Mouse (Mus musculus): ENCODE measurements at regions not wholly inside any gene's neighbourhood (a gene's known extent, or its start where the extent isn't known, plus 50 kb on each side); places are given as distances from the start of the nearest gene placed in this dataset.

DNA sequence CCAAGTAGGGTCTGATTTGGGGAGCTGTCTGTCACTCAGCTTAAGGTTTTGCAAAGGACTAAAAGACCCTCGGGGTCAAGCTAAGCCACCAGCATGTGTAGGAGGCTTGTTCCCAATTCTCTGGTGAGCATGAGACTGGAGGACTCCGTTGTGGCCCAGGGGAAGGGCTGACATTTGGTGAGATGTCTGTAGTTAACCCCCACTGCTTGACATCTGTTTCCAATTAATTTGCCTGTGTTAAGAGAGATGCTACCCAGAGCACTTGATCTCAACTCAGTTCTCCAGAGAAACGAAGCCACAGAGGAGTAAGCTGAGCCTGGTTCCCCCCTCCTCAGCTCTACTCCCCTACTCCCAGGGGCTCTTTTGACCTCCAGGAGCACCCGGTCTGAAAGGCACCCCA is 100.2 kb upstream of the Top1 start:
- Histone ChIP-seq H3K9ac (ENCODE audit: insufficient read depth, low read depth) (no peak overlapping the region), H3K36me3 (replicated peaks in 1 of 2; ENCODE audit: control insufficient read depth in 1 of 2, insufficient read depth in 1 of 2, low read length in 1 of 2) (no peaks in the 10 kb centered on the region), H3K9me3 (replicated peaks; ENCODE audit: low read length) (no peaks in the 10 kb centered on the region), H3K4me3 (replicated peaks in 1 of 3; ENCODE audit: low read depth in 2 of 3, low read length in 2 of 3, poor library complexity in 1 of 3) (no peak overlapping the region), H3K4me2 (ENCODE audit: insufficient read depth, low read depth, poor library complexity, severe bottlenecking) (no peak overlapping the region), H3K4me1 (ENCODE audit: control insufficient read depth in 1 of 2, insufficient read depth in 2 of 2) (peaks cover 0 to 3% of the 10 kb centered on the region in 2 experiments; a peak in 1 of 4 replicates), H3K79me2 (replicated peaks; ENCODE audit: control insufficient read depth, extremely low read depth, insufficient read depth, poor library complexity, severe bottlenecking) (no peaks in the 10 kb centered on the region), H3K27ac (ENCODE audit: insufficient read depth, low read depth) (no peak overlapping the region), H3K27me3 (replicated peaks) (peaks cover 42% of the 10 kb centered on the region)
- TF ChIP-seq CHD1 (IDR thresholded peaks at IDR 0.05; ENCODE audit: low read depth, low read length) = no peak
- DNase-seq (ENCODE audit: extremely low read depth) = no peak
- dilution Hi-C loops (cut with MboI; ENCODE audit: extremely low pct_ligation_motif_present, extremely low pct_unique_long_range_greater_than_20kb, low sequenced_read_pairs) (no loop called here), in situ Hi-C loops (cut with MboI; ENCODE audit: low pct_ligation_motif_present, low pct_unique_long_range_greater_than_20kb, low sequenced_read_pairs) (no loop called here)

DNA sequence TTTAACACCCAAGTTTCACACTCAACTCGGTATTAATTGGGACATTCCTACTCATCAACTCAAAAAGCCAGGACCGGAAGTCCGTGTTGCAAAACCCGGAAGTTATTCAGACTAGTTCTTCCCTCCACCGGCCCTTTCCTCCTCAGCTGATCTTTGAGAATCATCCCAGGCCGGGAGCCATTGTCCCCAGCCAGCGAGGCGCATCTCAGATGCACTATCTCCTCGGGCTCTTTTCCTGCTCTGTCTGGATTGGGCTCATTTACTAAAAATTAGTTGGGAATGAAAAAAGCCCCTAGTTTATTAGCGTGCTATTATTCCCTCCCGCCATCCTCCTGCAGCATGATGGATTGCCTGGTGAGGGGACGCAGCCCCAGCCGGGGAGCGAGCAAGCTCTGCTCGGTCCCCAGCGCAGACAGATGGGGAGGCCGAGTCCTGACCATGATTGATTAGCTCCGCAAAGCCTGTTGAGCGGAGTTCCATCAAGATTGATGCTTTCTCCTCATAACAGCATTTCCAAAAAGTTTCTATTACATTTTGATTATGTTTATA is 93.5 kb upstream of the Top1 start:
- H3K9ac ChIP-seq (ENCODE audit: insufficient read depth, low read depth) = no peak overlapping the region
- no peak for TF ChIP-seq MAFK (IDR thresholded peaks at IDR 0.05; ENCODE audit: insufficient replicate concordance, low read length)
- TF ChIP-seq CHD2 (IDR thresholded peaks at IDR 0.05; ENCODE audit: low read length) = no peak
- no peak for TF ChIP-seq TCF12 (IDR thresholded peaks at IDR 0.05; ENCODE audit: low read depth, low read length)
- TF ChIP-seq RCOR1 (conservative IDR thresholded peaks at IDR 0.05; ENCODE audit: low read depth, low read length) = no peak
- TF ChIP-seq ETS1 (conservative IDR thresholded peaks at IDR 0.05; ENCODE audit: low read depth, low read length) = no peak
- no peak for TF ChIP-seq USF1 (IDR thresholded peaks at IDR 0.05; ENCODE audit: low read depth, low read length)
- in situ Hi-C loops (cut with MboI; ENCODE audit: low pct_ligation_motif_present, low pct_unique_long_range_greater_than_20kb, low sequenced_read_pairs) (no loop called here), dilution Hi-C loops (cut with MboI; ENCODE audit: extremely low pct_ligation_motif_present, extremely low pct_unique_long_range_greater_than_20kb, low sequenced_read_pairs) (no loop called here)
- H3K36me3 ChIP-seq (replicated peaks in 1 of 2; ENCODE audit: control insufficient read depth in 1 of 2, insufficient read depth in 1 of 2, low read length in 1 of 2) = no peaks in the 10 kb centered on the region
- H3K9me3 ChIP-seq (replicated peaks; ENCODE audit: low read length) = no peaks in the 10 kb centered on the region
- H3K4me1 ChIP-seq (ENCODE audit: control insufficient read depth in 1 of 2, insufficient read depth in 2 of 2) = peaks cover 0 to 4% of the 10 kb centered on the region in 2 experiments; a peak in 1 of 4 replicates
- no peak overlapping the region for H3K27ac ChIP-seq (ENCODE audit: insufficient read depth, low read depth)
- peaks cover 38% of the 10 kb centered on the region for H3K27me3 ChIP-seq (replicated peaks)
- DNase-seq (ENCODE audit: extremely low read depth) = no peak
- H3K4me2 ChIP-seq (ENCODE audit: insufficient read depth, low read depth, poor library complexity, severe bottlenecking) = no peak overlapping the region
- H3K4me3 ChIP-seq (replicated peaks in 1 of 3; ENCODE audit: low read depth in 2 of 3, low read length in 2 of 3, poor library complexity in 1 of 3) = no peak overlapping the region
- H3K79me2 ChIP-seq (replicated peaks; ENCODE audit: control insufficient read depth, extremely low read depth, insufficient read depth, poor library complexity, severe bottlenecking) = no peaks in the 10 kb centered on the region

DNA sequence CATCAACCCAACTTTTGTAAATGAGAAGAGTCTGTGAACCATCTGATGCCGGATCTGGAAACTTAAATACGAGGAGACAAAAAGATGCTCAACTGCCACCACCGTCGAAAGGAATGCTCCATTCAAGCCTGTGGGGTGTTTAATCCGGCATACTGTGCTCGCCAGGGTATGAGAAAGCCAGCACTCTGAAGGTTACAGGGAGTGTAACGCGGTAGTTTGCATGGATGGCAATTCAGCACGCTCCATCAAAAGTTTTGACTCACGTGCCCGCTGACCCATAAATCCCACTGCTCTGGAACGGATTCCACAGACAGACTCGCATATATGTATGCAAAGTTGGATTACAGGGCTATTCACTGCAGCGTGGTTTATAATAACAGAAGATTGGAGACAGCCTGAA is 84.0 kb upstream of the Top1 start:
- no peak for TF ChIP-seq E2F4 (IDR thresholded peaks at IDR 0.05; ENCODE audit: insufficient replicate concordance, low read depth, low read length)
- TF ChIP-seq JUND (conservative IDR thresholded peaks at IDR 0.05; ENCODE audit: low read depth, low read length) = no peak
- TF ChIP-seq CTCF (conservative IDR thresholded peaks at IDR 0.05 in 1 of 2, IDR thresholded peaks at IDR 0.05 in 1 of 2; ENCODE audit: low read depth in 2 of 2, low read length in 2 of 2) = no peak
- no peak for TF ChIP-seq CHD1 (IDR thresholded peaks at IDR 0.05; ENCODE audit: low read depth, low read length)
- TF ChIP-seq ZMIZ1 (IDR thresholded peaks at IDR 0.05; ENCODE audit: low read depth, low read length) = no peak
- no peak for TF ChIP-seq ZC3H11A (IDR thresholded peaks at IDR 0.05; ENCODE audit: low read depth, low read length)
- no peak for TF ChIP-seq PAX5 (IDR thresholded peaks at IDR 0.05; ENCODE audit: low read length)
- TF ChIP-seq POLR2A (IDR thresholded peaks at IDR 0.05; ENCODE audit: low read depth, low read length) = no peak
- TF ChIP-seq HCFC1 (IDR thresholded peaks at IDR 0.05; ENCODE audit: low read depth, low read length) = no peak
- no peak for TF ChIP-seq USF1 (IDR thresholded peaks at IDR 0.05; ENCODE audit: low read depth, low read length)
- no peak for TF ChIP-seq MAX (IDR thresholded peaks at IDR 0.05; ENCODE audit: low read length)
- no peak for TF ChIP-seq ELF1 (IDR thresholded peaks at IDR 0.05; ENCODE audit: low read depth, low read length)
- no peaks in the 10 kb centered on the region for H3K36me3 ChIP-seq (replicated peaks in 1 of 2; ENCODE audit: control insufficient read depth in 1 of 2, insufficient read depth in 1 of 2, low read length in 1 of 2)
- in situ Hi-C loops (cut with MboI; ENCODE audit: low pct_ligation_motif_present, low pct_unique_long_range_greater_than_20kb, low sequenced_read_pairs) (no loop called here), dilution Hi-C loops (cut with MboI; ENCODE audit: extremely low pct_ligation_motif_present, extremely low pct_unique_long_range_greater_than_20kb, low sequenced_read_pairs) (no loop called here)
- peaks cover 54% of the 10 kb centered on the region for H3K27me3 ChIP-seq (replicated peaks)
- H3K4me1 ChIP-seq (ENCODE audit: control insufficient read depth in 1 of 2, insufficient read depth in 2 of 2) = peaks cover 0 to 7% of the 10 kb centered on the region in 2 experiments; a peak in 2 of 4 replicates
- no peaks in the 10 kb centered on the region for H3K79me2 ChIP-seq (replicated peaks; ENCODE audit: control insufficient read depth, extremely low read depth, insufficient read depth, poor library complexity, severe bottlenecking)
- H3K4me2 ChIP-seq (ENCODE audit: insufficient read depth, low read depth, poor library complexity, severe bottlenecking) = no peak overlapping the region
- no peaks in the 10 kb centered on the region for H3K9me3 ChIP-seq (replicated peaks; ENCODE audit: low read length)
- H3K9ac ChIP-seq (ENCODE audit: insufficient read depth, low read depth) = no peak overlapping the region
- H3K4me3 ChIP-seq (replicated peaks in 1 of 3; ENCODE audit: low read depth in 2 of 3, low read length in 2 of 3, poor library complexity in 1 of 3) = no peak overlapping the region
- no peak overlapping the region for H3K27ac ChIP-seq (ENCODE audit: insufficient read depth, low read depth)
- no peak for DNase-seq (ENCODE audit: extremely low read depth)

Data from CH12.LX (cell line).